Mouse (Mus musculus): ENCODE measurements around the gene Mtor.

- no peak for TF ChIP-seq CTCF (IDR thresholded peaks at IDR 0.05; ENCODE audit: borderline replicate concordance, extremely low read depth, insufficient read depth, insufficient read length)
- no peak for TF ChIP-seq POLR2A (IDR thresholded peaks at IDR 0.05; ENCODE audit: borderline replicate concordance, extremely low read depth, insufficient read depth, insufficient read length, poor library complexity, severe bottlenecking)
Measured at GRCm38 (mm10) chr4:148562676-148563075, 114.3 kb downstream of the Mtor start.

All from brain, embryonic 14.5 days (tissue).